Mouse (Mus musculus) midbrain, postnatal 0 days (tissue): ENCODE measurements around the gene Cd82. TPM values are rescaled to one million over a fixed set of nuclear protein-coding genes. Genes with fewer than 3 reads are reported as not detected.

ENCODE experiments used
- ATAC-seq: fragments of 200-750 bp; cut with Nextera tagmentation; 2 replicates; pipeline ENCODE4 v1.8.0; 2017; ENCODE audit warnings: moderate number of reproducible peaks, mild to moderate bottlenecking, moderate TSS enrichment, moderate library complexity; ENCODE audit not compliant: low FRiP score
- DNase-seq: peaks from one replicate; pipeline ENCODE4 v3.0.0-alpha.2; 2015; ENCODE audit warnings: low spot score
- H3K27ac ChIP-seq: fragments of 300-500 bp; sonication (generic); 2 replicates; pipeline ENCODE4 v1.5.1; 2014; ENCODE audit warnings: low read depth, mild to moderate bottlenecking, low read length, mixed read lengths
- H3K27me3 ChIP-seq: fragments of 300-500 bp; sonication (generic); 2 replicates; pipeline ENCODE4 v1.6.1; 2014; ENCODE audit warnings: low read length, control low read depth, mixed read lengths; ENCODE audit not compliant: insufficient read depth
- H3K36me3 ChIP-seq: fragments of 300-500 bp; sonication (generic); 2 replicates; pipeline ENCODE4 v1.6.1; 2014; ENCODE audit warnings: low read length, control low read depth, mixed read lengths; ENCODE audit not compliant: insufficient read depth
- H3K4me1 ChIP-seq: fragments of 300-500 bp; sonication (generic); 2 replicates; pipeline ENCODE4 v1.6.1; 2014; ENCODE audit warnings: mild to moderate bottlenecking, control low read depth, antibody characterized with exemption, low read length, mixed read lengths; ENCODE audit not compliant: insufficient read depth
- H3K4me2 ChIP-seq: fragments of 300-500 bp; sonication (generic); 2 replicates; pipeline ENCODE4 v1.6.1; 2014; ENCODE audit warnings: low read depth, mild to moderate bottlenecking, low read length, mixed read lengths; ENCODE audit not compliant: poor library complexity, severe bottlenecking
- H3K4me3 ChIP-seq: fragments of 300-500 bp; sonication (generic); 2 replicates; pipeline ENCODE4 v1.5.1; 2014; ENCODE audit warnings: low read depth, mild to moderate bottlenecking, low read length, moderate library complexity
- H3K9ac ChIP-seq: fragments of 300-500 bp; sonication (generic); replicated peaks from 2 replicates; pipeline ENCODE4 v1.6.1; 2014; ENCODE audit warnings: mild to moderate bottlenecking, low read length, moderate library complexity, mixed read lengths; ENCODE audit not compliant: poor library complexity, severe bottlenecking
- H3K9me3 ChIP-seq: fragments of 300-500 bp; sonication (generic); 2 replicates; pipeline ENCODE4 v1.6.1; 2016; ENCODE audit warnings: low read length, control low read depth
- CTCF ChIP-seq: IDR thresholded peaks from 2 replicates; pipeline ENCODE4 v1.5.1; 2016; ENCODE audit warnings: antibody characterized with exemption, mild to moderate bottlenecking
- WGBS: fragments of 180-500 bp; shearing (Covaris S2); extraction: QIAGEN DNeasy Blood & Tissue Kit; methylation state at CpG from one replicate; pipeline ENCODE4 v1.1.7; 2014; 5-methylcytosine and 5-hydroxymethylcytosine counted together
- polyA plus RNA-seq: library from polyadenylated mRNA; unstranded; fragments of >200 nt; fragmentation: Nextera tagmentation; extraction: Ambion mirVana; gene quantifications from 2 replicates; pipeline ENCODE4 v1.2.1, GENCODE M21; 2015
- total RNA-seq: library from RNA; depleted of rRNA; stranded (reverse); fragments of >200 nt; gene quantifications from 2 replicates; pipeline ENCODE4 v1.2.3, GENCODE M21; 2014

Gene Cd82
- total and polyA plus RNA-seq, 2 experiments from 2014 or later = 9.2 to 14.8 TPM

GRCm38 (mm10) chr2:93452057-93452456 lies 10.9 kb downstream of the Cd82 start:
- no peaks in the 10 kb centered on the region for H3K36me3 ChIP-seq
- no peaks in the 10 kb centered on the region for H3K9me3 ChIP-seq
- DNase-seq (no peak), ATAC-seq (no peak)
- H3K27ac ChIP-seq = no peak overlapping the region
- TF ChIP-seq CTCF = no peak
- H3K27me3 ChIP-seq = no peaks in the 10 kb centered on the region
- 78% methylated on average over 6 of the region's 6 CpGs for WGBS
- no peak overlapping the region for H3K9ac ChIP-seq
- no peaks in the 10 kb centered on the region for H3K4me1 ChIP-seq
- H3K4me3 ChIP-seq = no peak overlapping the region
- H3K4me2 ChIP-seq = no peak overlapping the region

GRCm38 (mm10) chr2:93451219-93451938 lies 11.6 kb downstream of the Cd82 start:
- DNase-seq (no peak), ATAC-seq (no peak)
- no peak for TF ChIP-seq CTCF
- Histone ChIP-seq H3K4me1 (no peaks in the 10 kb centered on the region), H3K27ac (no peak overlapping the region), H3K36me3 (no peaks in the 10 kb centered on the region), H3K4me2 (no peak overlapping the region), H3K27me3 (no peaks in the 10 kb centered on the region), H3K9ac (no peak overlapping the region), H3K9me3 (no peaks in the 10 kb centered on the region), H3K4me3 (no peak overlapping the region)
- 64% methylated on average over 6 of the region's 6 CpGs for WGBS

GRCm38 (mm10) chr2:93450695-93451094 lies 12.2 kb downstream of the Cd82 start:
- DNase-seq = no peak
- 85% methylated on average over 7 of the region's 7 CpGs for WGBS
- Histone ChIP-seq H3K9ac (no peak overlapping the region), H3K4me1 (no peaks in the 10 kb centered on the region), H3K27ac (no peak overlapping the region), H3K27me3 (no peaks in the 10 kb centered on the region), H3K4me2 (no peak overlapping the region), H3K9me3 (no peaks in the 10 kb centered on the region), H3K36me3 (no peaks in the 10 kb centered on the region), H3K4me3 (no peak overlapping the region)
- no peak for TF ChIP-seq CTCF
- ATAC-seq = no peak

GRCm38 (mm10) chr2:93449657-93450056 lies 13.3 kb downstream of the Cd82 start:
- no peak for TF ChIP-seq CTCF
- 78% methylated on average over 2 of the region's 2 CpGs for WGBS

GRCm38 (mm10) chr2:93448774-93449173 lies 14.2 kb downstream of the Cd82 start:
- Histone ChIP-seq H3K9ac (no peak overlapping the region), H3K4me1 (no peaks in the 10 kb centered on the region), H3K9me3 (no peaks in the 10 kb centered on the region), H3K4me2 (no peak overlapping the region), H3K4me3 (no peak overlapping the region), H3K27ac (no peak overlapping the region), H3K36me3 (no peaks in the 10 kb centered on the region), H3K27me3 (no peaks in the 10 kb centered on the region)
- WGBS = 86% methylated on average over 5 of the region's 5 CpGs
- no peak for TF ChIP-seq CTCF
- no peak for ATAC-seq
- DNase-seq = no peak

More at GRCm38 (mm10) chr2:93449657-93450056, 13.3 kb downstream of the Cd82 start:
- Histone ChIP-seq H3K9me3 (no peaks in the 10 kb centered on the region), H3K4me2 (no peak overlapping the region), H3K27ac (no peak overlapping the region), H3K9ac (no peak overlapping the region), H3K27me3 (no peaks in the 10 kb centered on the region), H3K4me3 (no peak overlapping the region), H3K36me3 (no peaks in the 10 kb centered on the region), H3K4me1 (no peaks in the 10 kb centered on the region)
- ATAC-seq (no peak), DNase-seq (no peak)

GRCm38 (mm10) chr2:93447500-93448249 lies 15.3 kb downstream of the Cd82 start:
- H3K4me2 ChIP-seq = no peak overlapping the region
- DNase-seq (no peak), ATAC-seq (no peak; the same call in 1 of the 2 replicates)
- no peaks in the 10 kb centered on the region for H3K4me1 ChIP-seq
- H3K27me3 ChIP-seq = no peaks in the 10 kb centered on the region
- H3K4me3 ChIP-seq = no peak overlapping the region
- no peak overlapping the region for H3K27ac ChIP-seq
- no peak overlapping the region for H3K9ac ChIP-seq
- no peaks in the 10 kb centered on the region for H3K36me3 ChIP-seq
- WGBS = 78% methylated on average over 6 of the region's 6 CpGs
- no peak for TF ChIP-seq CTCF
- H3K9me3 ChIP-seq = no peaks in the 10 kb centered on the region
